Mouse (Mus musculus) WW6 (cell line): ENCODE measurements at regions not wholly inside any gene's neighbourhood (a gene's known extent, or its start where the extent isn't known, plus 50 kb on each side); places are given as distances from the start of the nearest gene placed in this dataset.

Source experiments
- DNase-seq: peaks from one replicate; pipeline ENCODE4 v3.0.0-alpha.2; 2013; ENCODE audit warnings: low read depth, low spot score

DNA sequence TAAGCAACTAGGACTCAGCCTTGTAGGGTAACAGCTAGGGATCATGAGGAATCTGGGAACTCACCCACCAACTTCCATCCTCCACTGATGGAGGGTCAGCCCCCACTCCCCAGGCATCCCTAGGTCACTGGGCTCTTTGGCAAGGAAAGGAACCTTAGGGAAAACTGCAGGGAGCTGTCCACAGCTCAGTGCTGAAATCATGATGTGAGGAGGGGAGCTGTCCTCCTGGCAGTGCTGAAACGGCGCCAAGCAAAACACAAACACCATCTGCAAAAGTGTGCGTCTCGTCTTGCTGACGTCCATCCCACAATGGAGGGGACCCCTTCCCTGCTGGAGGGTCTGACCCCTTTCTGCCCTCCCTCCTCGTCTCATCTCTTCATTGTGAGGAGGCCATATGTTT lies 68.6 kb upstream of the Rph3a start:
- peak; percentile 26 for DNase-seq

DNA sequence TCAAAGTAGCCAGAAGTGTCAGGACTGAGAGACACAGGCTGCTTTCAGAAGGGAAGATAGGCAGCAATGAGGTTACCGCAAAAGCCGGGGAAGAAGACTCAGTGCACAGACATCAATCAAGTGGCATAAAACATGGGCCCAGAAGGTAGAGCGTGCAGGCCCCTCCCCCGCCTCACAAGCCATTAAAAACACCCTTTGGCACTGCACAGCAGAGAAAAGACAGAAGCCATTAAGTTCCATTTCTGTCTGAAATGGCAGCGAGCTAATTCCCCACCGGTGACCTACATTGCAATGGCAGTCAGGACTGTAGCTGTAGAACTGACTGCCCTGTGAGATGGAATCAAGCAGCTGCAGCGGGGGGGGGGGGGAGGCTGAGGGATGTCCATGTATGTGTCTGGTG lies 66.8 kb upstream of the Rph3a start:
- DNase-seq: no peak

DNA sequence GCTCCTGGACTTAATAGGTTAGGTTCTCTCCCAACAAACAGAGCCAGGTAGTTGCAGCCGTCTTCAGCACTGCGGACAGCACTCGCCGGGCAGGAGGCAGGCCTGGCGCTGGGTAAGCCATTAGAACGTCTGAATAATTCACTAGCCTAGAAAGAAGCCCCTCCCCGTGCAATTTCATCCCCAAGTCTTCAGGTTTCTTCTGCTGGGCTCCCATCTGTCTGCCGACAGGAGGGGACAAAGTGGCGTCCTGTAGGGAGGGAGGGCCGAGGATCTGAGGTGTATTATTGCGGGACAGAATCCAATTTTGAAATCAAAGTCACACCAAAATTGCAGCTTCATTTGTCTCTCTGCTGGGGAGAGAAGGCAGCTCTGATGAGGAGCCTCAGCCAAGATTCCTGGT lies 58.9 kb upstream of the Rph3a start:
- peak; percentile 22 for DNase-seq

DNA sequence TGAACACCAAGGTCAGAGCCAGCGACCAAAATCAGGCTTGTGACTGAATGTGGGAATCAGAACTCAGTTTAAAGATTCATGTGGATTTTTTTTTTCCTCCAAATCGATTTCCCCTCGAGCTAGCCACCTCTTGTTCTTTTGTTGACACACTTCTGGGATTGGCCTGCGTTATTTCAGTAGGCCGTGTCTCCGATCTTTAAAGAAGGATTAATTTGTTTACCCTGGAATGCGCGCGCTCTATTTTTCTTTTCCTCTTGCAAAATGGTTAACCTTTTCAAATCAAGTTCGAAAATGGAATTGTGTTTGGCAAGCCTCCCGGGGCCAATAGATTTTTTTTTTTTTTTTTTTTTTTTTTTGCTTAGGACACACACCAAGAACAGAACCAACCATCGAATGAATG lies 54.8 kb upstream of the Rph3a start:
- no peak for DNase-seq

DNA sequence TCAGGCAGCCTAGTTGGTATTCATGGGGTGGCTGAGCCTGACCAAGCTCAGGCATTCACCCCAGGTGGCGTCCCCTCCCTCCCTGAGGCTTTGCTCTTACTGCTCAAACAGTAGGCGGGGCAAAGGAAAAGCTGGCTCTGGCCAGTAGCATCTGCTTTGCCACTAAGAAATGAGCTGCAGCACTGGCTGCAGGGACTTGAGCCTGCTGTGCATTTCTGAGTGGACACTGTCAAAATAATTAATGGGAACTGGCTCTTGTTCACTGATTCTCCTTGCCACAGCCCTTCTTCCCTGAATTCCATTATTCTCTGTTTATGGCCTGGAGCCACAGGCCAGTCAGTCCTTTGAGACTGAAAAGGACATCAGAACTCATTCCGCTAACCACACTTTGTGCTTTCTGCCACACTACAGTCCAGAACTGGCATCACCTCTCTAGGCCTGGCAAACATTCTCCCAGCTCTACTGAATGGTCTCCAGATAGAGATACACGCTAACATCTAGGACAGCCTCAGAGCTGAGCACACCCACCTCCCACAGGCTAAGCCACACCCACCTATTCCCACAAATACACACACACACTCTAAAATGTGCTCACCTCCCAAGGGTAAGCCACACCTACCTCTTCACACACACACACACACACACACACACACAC lies 53.2 kb upstream of the Rph3a start:
- DNase-seq: no peak

DNA sequence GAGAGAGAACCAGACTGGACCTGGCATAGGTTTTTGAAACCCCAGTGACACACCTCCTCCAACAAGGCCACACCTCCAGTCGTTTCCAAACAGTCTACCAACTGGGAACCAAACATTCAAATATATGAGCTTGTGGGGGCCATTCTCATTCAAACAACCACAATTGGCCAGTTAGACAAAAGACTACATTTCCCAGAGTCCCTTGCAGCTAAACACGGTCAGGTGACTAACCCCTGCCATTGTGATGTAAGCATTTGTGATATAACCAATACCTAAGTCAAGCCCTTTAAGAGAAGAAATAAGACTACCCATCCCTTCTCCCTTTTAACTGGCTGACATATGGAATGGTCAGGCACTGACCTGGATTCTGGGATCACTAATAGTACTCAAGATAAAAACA lies 51.8 kb upstream of the Rph3a start:
- DNase-seq: no peak
